Mouse (Mus musculus): ENCODE results near the gene Cyth3.

DNA sequence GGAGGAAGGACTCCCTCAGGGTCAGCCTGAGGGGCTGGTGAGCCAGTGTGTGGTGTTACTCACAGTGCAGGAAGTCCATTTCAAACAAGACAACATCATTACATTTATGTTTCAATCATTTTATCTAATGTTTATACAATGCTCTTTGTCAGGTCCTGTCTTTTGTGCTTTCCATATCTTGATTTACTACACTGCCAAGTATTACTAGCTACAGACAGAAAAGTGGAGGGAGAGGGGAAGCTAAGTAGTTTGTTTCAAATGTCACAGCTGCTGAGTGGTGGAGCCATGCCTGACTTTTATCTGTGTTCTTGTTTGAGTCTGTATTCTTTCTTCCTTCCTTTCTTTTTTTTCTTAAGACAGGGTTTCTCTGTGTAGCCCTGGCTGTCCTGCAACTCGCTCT, 5.7 kb downstream of the Cyth3 start:
- no peak for TF ChIP-seq CTCF (conservative IDR thresholded peaks at IDR 0.05; ENCODE audit: low read length)
- no peak for TF ChIP-seq POU5F1 (IDR thresholded peaks at IDR 0.05; ENCODE audit: borderline replicate concordance, low read length)

All from E14TG2a.4 (cell line).